Mouse (Mus musculus) stomach, embryonic 14.5 days (tissue): ENCODE results near the gene 1700023F06Rik. TPM values are rescaled to one million over a fixed set of nuclear protein-coding genes. Genes with fewer than 3 reads are reported as not detected.

Experiments
- ATAC-seq: fragments of 200-750 bp; cut with Nextera tagmentation; 2 replicates; pipeline ENCODE4 v1.8.0; 2017; ENCODE audit warnings: low read depth, moderate TSS enrichment; ENCODE audit not compliant: insufficient number of reproducible peaks, insufficient read depth, low FRiP score
- H3K27ac ChIP-seq: fragments of 300-500 bp; sonication (generic); 2 replicates; pipeline ENCODE4 v1.5.1; 2014; ENCODE audit warnings: mild to moderate bottlenecking, low read length, moderate library complexity, mixed read lengths
- H3K27me3 ChIP-seq: fragments of 300-500 bp; sonication (generic); 2 replicates; pipeline ENCODE4 v1.6.1; 2014; ENCODE audit warnings: low read length, control low read depth, mixed read lengths; ENCODE audit not compliant: control insufficient read depth, insufficient read depth
- H3K36me3 ChIP-seq: fragments of 300-500 bp; sonication (generic); 2 replicates; pipeline ENCODE4 v1.6.1; 2014; ENCODE audit warnings: mild to moderate bottlenecking, control low read depth, low read length, moderate library complexity, mixed read lengths; ENCODE audit not compliant: control insufficient read depth, insufficient read depth
- H3K4me1 ChIP-seq: fragments of 300-500 bp; sonication (generic); 2 replicates; pipeline ENCODE4 v1.6.1; 2014; ENCODE audit warnings: low read length, control low read depth, mixed read lengths; ENCODE audit not compliant: control insufficient read depth, insufficient read depth
- H3K4me2 ChIP-seq: fragments of 300-500 bp; sonication (generic); replicated peaks from 2 replicates; pipeline ENCODE4 v1.6.1; 2014; ENCODE audit warnings: low read depth, low read length, control low read depth
- H3K4me3 ChIP-seq: fragments of 300-500 bp; sonication (generic); 2 replicates; pipeline ENCODE4 v1.5.1; 2014; ENCODE audit warnings: low read depth, low read length, control low read depth
- H3K9ac ChIP-seq: fragments of 300-500 bp; sonication (generic); replicated peaks from 2 replicates; pipeline ENCODE4 v1.6.1; 2014; ENCODE audit warnings: low read depth, mild to moderate bottlenecking, control low read depth, low read length, moderate library complexity, mixed read lengths
- H3K9me3 ChIP-seq: fragments of 300-500 bp; sonication (generic); 2 replicates; pipeline ENCODE4 v1.6.1; 2016; ENCODE audit warnings: low read depth, low read length, control low read depth; ENCODE audit not compliant: control insufficient read depth
- WGBS: fragments of 180-500 bp; shearing (Covaris S2); extraction: QIAGEN DNeasy Blood & Tissue Kit; methylation state at CpG from one replicate; pipeline ENCODE4 v1.1.7; 2014; 5-methylcytosine and 5-hydroxymethylcytosine counted together
- polyA plus RNA-seq: library from polyadenylated mRNA; unstranded; fragments of >200 nt; fragmentation: Nextera tagmentation; extraction: Ambion mirVana; gene quantifications from 2 replicates; pipeline ENCODE4 v1.2.1, GENCODE M21; 2014

Gene 1700023F06Rik
- polyA plus RNA-seq, 1 experiment from 2014 or later: 1.5 TPM

DNA sequence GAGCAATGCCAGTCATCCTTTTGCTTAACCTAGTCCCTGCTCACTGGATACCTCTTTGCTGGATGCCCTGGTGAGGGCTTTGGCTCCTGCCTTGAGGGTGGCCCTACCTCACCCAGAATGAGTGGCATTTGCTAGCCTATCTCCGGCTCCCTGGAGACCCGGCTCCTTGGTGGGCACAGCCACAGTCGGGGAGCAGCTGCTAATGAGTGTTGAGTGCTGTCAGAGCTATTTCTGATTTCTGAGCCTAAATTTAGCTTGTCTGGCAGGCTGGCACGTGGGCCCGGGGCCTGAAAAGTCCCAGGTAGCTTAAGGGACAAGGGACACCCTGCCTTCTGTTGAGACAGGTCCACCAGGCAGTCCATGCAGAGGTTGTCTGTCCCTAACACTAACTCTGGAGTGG is 31.1 kb downstream of the 1700023F06Rik start:
- H3K9me3 ChIP-seq: no peaks in the 10 kb centered on the region
- H3K27me3 ChIP-seq: peaks cover 9% of the 10 kb centered on the region; the same call in 1 of the 2 replicates
- no peaks in the 10 kb centered on the region for H3K4me1 ChIP-seq
- no peak for ATAC-seq
- no peaks in the 10 kb centered on the region for H3K36me3 ChIP-seq
- no peak overlapping the region for H3K27ac ChIP-seq
- H3K4me2 ChIP-seq: no peak overlapping the region
- 81% methylated on average over 5 of the region's 5 CpGs for WGBS
- no peak overlapping the region for H3K9ac ChIP-seq
- no peak overlapping the region for H3K4me3 ChIP-seq

DNA sequence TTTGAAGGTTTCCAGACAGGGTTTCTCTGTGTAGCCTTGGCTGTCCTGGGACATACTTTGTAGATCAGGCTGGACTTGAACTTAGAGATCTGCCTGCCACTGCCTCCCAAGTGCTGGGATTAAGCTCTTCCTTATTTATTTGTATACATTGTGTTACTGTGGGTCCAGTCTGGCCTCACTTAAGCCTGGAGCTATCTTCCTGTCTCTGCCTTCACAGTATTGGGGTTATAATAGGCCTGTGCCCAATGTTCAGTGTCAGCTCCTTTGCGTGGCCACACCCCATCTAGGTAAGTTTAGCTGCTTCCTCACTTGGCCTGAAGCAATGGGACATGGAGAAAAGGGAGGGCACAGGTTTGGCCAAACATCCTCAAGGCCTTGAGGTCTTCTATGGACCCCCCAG is 31.8 kb downstream of the 1700023F06Rik start:
- H3K4me3 ChIP-seq: no peak overlapping the region
- no peak for ATAC-seq
- no peaks in the 10 kb centered on the region for H3K4me1 ChIP-seq
- peaks cover 16% of the 10 kb centered on the region; the same call in 1 of the 2 replicates for H3K27me3 ChIP-seq
- no peaks in the 10 kb centered on the region for H3K9me3 ChIP-seq
- H3K4me2 ChIP-seq: no peak overlapping the region
- no peak overlapping the region for H3K9ac ChIP-seq
- no peak overlapping the region for H3K27ac ChIP-seq
- WGBS: 92% methylated on average over 1 of the region's 1 CpGs
- H3K36me3 ChIP-seq: no peaks in the 10 kb centered on the region

DNA sequence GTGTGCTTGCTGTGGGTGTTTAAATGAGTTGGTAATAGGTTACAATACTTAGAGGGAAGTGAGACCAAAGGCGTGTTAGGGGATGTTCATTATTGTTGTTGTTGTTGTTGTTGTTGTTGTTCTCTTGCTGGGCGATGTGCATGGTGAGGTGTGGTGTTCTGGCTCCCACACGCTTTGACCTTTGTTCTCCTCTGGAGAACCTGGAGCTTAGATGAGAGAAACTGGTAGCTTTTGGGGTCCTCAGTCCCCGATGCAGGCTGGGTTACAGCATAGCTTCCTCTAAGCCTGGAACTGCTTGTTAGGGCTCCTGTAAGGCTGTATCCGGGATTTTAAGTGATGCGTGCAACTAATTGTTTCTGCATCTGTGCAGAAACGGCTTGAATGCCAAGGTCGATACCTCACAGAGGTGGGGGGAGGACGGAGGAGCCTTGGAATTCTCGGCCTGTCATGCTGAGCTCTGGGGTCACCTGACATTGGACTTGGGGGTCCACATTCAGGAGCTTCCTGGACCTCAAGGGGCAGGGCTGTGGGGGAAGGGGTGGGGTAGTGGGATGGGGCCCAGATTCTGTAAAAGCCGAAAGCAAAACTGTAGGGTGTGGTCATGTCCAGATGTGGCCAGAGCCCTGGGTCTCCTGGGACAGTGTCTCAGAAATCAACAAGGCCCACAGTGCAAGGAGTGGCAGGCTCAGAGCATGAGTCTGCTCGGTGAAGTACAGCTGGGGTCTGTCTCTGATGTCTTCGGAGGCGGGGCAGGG is 32.5 kb downstream of the 1700023F06Rik start:
- Histone ChIP-seq H3K27ac (no peak overlapping the region), H3K4me1 (no peaks in the 10 kb centered on the region), H3K36me3 (no peaks in the 10 kb centered on the region), H3K4me3 (no peak overlapping the region), H3K9ac (no peak overlapping the region), H3K9me3 (no peaks in the 10 kb centered on the region), H3K27me3 (peaks cover 16% of the 10 kb centered on the region; the same call in 1 of the 2 replicates), H3K4me2 (no peak overlapping the region)
- ATAC-seq: no peak
- WGBS: 73% methylated on average over 14 of the region's 14 CpGs

DNA sequence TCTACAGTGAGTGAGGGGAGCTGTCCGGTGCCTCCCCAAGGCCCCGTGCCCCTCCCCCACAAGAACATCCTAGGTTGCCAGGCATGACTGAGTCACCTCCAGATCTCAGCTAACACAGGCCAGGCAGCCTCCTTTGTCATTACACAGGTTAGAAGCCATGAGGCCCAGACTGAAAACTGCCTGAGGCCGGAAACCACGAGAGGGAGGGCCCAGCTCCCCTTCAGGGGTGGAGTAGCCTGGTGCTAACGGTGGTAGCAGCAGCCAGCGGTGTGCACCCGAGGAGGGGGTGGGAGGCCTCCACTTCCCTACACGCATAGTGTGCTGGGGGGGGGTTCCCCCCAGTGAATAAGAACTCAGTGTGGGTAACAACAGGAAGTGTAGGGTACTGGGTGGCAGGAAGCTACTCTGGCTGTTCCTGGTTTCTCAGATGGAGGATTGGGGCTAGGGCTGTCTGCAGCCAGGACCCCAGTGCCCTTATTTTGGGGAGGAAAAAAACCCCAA is 33.4 kb downstream of the 1700023F06Rik start:
- Histone ChIP-seq H3K4me3 (no peak overlapping the region), H3K9me3 (no peaks in the 10 kb centered on the region), H3K4me1 (0 out of 2 replicates have a peak, but pooled peaks cover 5% of the 10 kb centered on the region), H3K9ac (no peak overlapping the region), H3K27me3 (peaks cover 26% of the 10 kb centered on the region; the same call in 1 of the 2 replicates), H3K4me2 (no peak overlapping the region), H3K36me3 (no peaks in the 10 kb centered on the region), H3K27ac (no peak overlapping the region)
- 53% methylated on average over 8 of the region's 8 CpGs for WGBS
- no peak for ATAC-seq

DNA sequence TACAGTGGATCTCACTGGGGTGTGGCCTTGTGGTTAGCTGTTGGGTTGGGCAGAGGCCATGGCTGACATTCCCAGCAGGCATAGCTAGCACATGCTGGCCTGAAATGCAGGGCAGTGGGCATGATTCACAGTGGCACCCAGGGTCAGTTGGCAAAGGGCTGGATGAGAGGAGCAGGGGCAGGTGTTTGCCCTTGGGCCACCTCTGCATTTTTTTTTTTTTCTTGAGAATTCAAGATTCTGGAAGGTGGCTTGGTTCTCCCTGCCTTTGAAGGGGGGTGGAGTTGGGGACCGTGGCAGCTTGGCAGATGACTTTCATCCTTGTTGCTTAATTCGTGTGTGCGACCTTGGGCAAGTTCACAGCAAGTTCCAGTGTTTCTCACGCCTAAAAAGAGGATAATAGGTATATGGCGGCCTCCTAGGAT is 33.9 kb downstream of the 1700023F06Rik start:
- Histone ChIP-seq H3K4me3 (no peak overlapping the region), H3K27me3 (peaks cover 31% of the 10 kb centered on the region; the same call in 1 of the 2 replicates), H3K9me3 (no peaks in the 10 kb centered on the region), H3K4me2 (no peak overlapping the region), H3K4me1 (0 out of 2 replicates have a peak, but pooled peaks cover 5% of the 10 kb centered on the region), H3K36me3 (no peaks in the 10 kb centered on the region), H3K27ac (no peak overlapping the region), H3K9ac (no peak overlapping the region)
- 76% methylated on average over 5 of the region's 5 CpGs for WGBS
- no peak for ATAC-seq

DNA sequence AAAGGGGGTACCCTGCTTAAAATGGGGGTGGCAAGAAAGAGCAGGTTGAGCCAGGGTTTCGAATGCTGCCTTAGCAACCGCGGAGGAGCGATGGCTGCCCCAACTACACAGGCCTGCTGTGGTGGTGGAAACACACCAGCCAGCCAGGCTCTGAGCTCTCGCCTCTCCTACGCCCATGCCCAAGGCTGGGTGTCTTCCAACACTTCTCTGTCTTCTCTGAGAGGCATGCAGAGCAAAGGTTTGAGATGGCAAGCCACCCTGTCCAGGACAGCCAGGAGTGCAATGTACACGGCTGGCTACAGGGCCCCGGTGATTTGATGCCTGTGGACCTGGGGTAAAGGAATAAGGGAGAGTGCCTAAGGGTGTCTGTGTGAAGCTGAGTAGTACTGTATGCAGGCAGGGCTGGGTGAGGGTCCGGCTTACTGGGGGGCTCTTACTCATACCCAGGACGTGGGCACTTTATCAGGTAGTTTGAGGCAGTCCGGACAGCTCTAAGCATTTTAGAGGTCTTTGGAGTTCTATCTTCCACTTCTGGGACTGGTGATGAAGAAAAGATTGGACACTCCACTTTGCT is 34.5 kb downstream of the 1700023F06Rik start:
- Histone ChIP-seq H3K4me3 (no peak overlapping the region), H3K27ac (no peak overlapping the region), H3K36me3 (no peaks in the 10 kb centered on the region), H3K4me1 (0 out of 2 replicates have a peak, but pooled peaks cover 5% of the 10 kb centered on the region), H3K9ac (no peak overlapping the region), H3K4me2 (no peak overlapping the region), H3K27me3 (peaks cover 31% of the 10 kb centered on the region; the same call in 1 of the 2 replicates), H3K9me3 (no peaks in the 10 kb centered on the region)
- no peak for ATAC-seq
- 89% methylated on average over 11 of the region's 11 CpGs for WGBS

DNA sequence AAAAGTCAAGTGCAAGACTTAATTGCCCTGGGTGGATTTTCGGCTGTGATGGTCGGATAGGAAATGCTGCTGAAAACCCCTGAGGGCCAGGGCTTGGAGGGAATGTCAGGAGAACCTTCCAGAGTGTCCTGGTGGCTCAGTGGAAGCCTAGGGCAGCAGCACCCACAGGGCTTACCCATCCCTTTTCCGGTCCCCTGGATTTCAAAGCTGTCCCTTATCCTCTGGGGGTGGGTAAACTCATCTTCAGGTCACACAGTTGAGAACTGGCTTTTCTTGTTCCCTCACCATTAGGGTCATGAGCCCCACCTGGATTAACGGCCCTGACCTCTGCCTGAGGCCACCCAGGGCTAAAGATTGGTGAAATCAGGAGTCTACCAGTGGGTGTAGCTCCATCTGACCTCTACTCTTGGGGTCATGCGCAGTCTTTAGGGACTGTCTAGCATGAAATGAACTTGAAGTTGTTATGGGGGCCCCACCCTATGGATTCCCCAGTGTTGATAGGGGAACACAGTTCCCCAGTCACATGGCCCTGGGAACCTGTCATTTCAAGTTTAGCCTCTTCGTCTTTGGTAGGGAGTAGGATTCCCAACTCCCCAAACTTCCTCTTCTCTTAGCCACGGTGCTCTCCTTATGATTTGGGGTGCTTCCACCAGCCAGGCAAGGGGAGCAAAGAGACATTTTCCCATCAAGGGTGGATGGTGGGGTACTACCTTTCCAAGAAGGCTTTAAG is 35.2 kb downstream of the 1700023F06Rik start:
- 75% methylated on average over 7 of the region's 7 CpGs for WGBS
- Histone ChIP-seq H3K27me3 (peaks cover 31% of the 10 kb centered on the region; the same call in 1 of the 2 replicates), H3K27ac (no peak overlapping the region)

DNA sequence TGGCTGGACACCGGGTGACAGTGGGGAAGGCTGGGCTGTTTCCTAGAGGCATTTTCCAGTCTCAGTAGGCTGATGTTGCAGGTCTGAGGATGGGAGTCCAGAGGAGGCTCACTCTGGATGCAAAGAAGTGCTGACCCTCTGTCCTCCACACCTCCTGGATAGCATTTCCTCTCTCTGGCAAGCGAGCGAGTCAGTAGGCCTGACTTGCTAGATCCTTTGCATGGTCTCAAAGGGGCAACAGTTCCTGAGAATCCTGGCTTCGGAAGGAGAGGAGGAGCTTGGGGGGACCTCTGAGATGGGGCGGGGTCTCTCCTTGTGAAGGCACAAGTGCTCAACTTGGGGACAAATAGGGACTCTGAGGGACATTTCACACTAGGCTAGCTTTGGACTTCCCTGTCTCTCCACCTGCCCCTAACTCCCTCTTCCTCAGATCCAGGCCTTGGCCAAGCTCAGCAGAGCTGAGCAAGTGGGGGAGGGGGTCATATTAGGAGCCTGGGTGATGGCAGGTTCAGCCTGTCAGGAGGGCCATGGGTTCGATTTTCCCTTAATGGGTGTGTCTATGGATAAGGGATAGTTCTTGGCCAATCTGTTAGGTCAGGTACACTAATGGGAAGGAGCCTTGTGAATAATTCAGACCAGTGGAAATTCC is 35.8 kb downstream of the 1700023F06Rik start:
- Histone ChIP-seq H3K27ac (no peak overlapping the region), H3K9ac (no peak overlapping the region), H3K4me2 (no peak overlapping the region), H3K27me3 (peaks cover 31% of the 10 kb centered on the region; the same call in 1 of the 2 replicates), H3K4me3 (no peak overlapping the region), H3K4me1 (0 out of 2 replicates have a peak, but pooled peaks cover 5% of the 10 kb centered on the region), H3K9me3 (no peaks in the 10 kb centered on the region), H3K36me3 (no peaks in the 10 kb centered on the region)
- 75% methylated on average over 6 of the region's 6 CpGs for WGBS
- no peak for ATAC-seq

More for the DNA sequence above, 35.2 kb downstream of the 1700023F06Rik start:
- ATAC-seq: no peak
- H3K4me1 ChIP-seq: 0 out of 2 replicates have a peak, but pooled peaks cover 5% of the 10 kb centered on the region
- no peak overlapping the region for H3K4me3 ChIP-seq
- H3K9ac ChIP-seq: no peak overlapping the region
- no peaks in the 10 kb centered on the region for H3K9me3 ChIP-seq
- no peaks in the 10 kb centered on the region for H3K36me3 ChIP-seq
- H3K4me2 ChIP-seq: no peak overlapping the region
